Mouse (Mus musculus): Measurements from ENCODE around the gene Zfp729b.
A peak's percentile ranks its signal among the peaks of the same experiment; 100 is the strongest.

Zfp729b gene

DNA sequence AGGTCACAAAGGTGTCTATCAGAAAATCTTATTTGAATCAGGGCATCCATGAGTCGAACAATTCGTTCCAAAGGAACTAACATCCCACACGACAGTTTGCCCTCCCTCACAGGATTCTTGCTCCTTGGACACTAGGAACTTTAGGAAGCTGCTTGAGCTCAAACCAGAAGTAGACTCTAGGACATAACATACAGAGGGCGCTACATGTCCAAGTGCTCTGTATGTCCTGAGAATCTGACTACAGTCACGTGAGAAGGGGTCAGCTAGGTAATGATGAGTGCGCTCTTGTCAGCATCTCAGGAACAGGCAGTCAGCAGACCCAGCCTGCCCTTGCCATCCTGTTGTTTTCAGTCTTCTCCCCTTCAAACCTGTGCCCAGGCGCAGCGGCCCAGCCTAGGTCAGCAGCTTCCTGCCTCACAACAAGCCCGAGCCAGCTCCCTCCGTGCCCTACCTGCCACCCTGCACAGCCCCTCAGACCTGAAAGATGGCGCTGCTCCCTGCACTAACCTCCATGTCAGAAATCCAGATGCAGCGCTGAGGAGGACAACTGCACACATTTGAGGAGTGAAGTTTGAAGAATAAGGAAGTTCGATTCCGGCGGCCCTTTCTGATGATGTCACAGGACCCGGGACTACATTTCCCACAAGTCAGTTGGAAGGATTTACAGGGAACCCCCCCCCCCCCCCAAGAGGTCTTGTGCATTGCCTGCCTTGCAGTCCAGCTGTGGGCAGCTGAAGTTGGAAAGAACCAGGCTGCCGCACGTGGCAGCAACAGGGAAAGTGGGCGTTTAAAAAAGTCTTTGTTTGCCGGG, at the start of gene Zfp729b:
Gene Zfp729b, minus strand, starts transcription at position 642 of the 811 bp plus-strand sequence.
- peak; percentile 85 to 89 for DNase-seq (ENCODE audit: low spot score in 2 of 2)

DNA sequence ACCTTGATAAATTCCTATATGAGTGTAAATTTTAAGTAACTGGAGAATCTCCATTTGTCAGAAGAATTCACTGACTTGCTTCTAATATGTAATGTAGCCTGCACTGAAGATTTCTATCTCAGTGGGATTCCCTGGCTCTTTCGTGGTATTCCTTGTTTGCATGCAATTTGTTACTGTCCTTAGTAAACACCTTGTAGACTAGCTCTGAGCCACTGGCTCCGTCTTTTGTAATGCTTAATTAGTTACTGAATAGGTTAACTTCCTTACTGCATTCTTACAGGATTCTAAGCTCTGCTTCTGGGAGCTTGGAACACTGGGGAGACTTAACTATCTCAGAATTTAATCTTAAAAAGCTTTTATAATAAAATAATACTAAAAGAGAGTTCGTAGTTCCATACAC, 43.0 kb upstream of the Zfp729b start:
- DNase-seq (ENCODE audit: low spot score in 2 of 2): no peak

DNA sequence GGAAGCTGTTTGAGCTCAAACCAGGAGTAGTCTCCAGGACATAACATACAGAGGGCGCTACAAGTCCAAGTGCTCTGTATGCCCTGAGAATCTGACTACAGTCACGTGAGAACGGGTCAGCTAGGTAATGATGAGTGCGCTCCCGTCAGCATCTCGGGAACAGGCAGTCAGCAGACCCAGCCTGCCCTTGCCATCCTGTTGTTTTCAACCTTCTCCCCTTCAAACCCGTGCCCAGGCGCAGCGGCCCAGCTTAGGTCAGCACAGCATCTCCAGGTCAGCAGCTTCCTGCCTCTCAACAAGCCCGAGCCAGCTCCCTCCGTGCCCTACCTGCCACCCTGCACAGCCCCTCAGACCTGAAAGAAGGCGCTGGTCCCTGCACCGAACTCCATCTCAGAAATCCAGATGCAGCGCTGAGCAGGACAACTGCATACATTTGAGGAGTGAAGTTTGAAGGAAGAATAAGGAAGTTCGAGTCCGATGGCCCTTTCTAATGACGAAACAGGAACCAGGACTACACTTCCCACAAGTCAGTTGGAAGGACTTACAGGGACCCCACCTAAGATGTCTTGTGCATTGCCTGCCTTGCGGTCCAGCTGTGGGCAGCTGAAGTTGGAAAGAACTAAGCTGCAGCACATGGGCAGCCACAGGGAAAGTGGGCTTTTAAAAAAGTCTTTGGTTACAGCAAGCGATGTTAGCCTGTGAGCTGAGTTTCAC, 27.9 kb upstream of the Zfp729b start, which contains the start of the genes Gm49345 and Zfp729a:
Gene Gm49345, minus strand, starts transcription at position 476 of the 714 bp plus-strand sequence.
Gene Zfp729a, minus strand, starts transcription at position 498 of the 714 bp plus-strand sequence.
- peak; percentile 69 to 81 for DNase-seq (ENCODE audit: low spot score in 2 of 2)

DNA sequence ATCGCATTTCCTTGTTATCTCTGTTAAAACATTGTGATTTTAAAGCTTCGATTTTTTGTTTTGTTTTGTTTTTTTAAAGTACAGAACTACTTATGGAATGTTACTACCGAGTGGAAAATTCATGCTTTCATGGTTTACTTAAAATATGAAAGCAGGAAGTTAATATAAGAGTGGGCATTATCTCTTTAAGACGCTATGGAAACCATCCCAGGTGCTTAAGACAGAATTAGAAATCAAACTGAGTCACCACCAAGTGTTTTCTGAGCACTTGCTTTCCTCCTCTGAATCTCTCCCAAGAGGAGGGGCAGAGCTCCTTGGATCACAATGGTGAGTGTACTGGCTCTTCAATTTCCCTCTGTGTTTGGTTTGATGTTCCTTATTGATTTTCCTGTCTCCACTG, 601 bp upstream of the Zfp729b start:
- no peak for DNase-seq (ENCODE audit: low spot score in 2 of 2)

DNA sequence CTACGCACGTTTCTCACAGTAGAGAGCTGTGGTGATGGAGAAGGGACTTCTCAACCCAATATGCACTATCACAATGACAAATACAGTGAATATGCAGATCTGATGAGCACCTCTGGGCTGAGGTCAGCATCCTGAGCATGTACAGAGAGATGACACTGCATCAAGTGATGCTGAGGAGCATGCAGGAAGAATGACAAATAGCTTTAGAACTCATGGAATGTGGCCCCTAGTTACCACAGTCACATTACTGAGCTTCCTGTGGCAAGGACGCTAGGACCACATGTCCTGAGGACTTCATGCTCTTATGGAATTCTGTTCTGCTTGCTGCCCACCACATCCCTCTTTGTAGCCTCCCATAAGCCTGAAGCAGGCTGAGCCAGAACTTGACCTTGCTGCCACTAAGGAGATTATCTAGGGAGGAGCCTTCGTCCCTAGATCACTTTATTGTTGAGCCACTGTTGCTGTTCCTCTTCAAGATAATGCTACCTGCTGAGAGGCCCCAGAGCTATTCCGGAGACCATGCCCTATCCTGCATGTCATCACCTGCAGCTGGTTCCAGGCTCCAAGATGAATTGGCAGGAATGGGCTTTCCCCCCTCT, 36.8 kb downstream of the Zfp729b start:
- no peak for DNase-seq (ENCODE audit: low spot score in 2 of 2)

DNA sequence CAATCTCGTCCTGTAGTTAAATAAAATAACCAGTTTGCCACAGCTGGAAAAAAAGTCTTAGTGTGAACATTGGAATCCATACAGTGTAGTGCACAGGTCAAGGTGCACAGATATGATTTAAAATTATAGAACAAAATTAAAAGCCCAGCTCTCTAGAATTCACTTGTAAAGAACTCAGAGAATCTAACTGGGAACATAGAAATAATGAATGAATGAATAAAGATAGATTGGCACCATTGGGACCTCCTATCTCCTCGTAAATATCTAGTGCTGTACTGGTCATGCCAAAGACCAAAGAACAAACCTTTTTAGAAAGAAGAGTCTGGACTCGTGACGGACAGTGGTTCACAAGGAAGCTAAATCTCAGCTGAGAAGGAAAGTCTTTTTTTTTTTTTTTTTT, 55.8 kb downstream of the Zfp729b start, which contains the start of gene Zfp748:
Gene Zfp748, minus strand, starts transcription at position 101 of the 400 bp plus-strand sequence.
- no peak for DNase-seq (ENCODE audit: low spot score in 2 of 2)

DNA sequence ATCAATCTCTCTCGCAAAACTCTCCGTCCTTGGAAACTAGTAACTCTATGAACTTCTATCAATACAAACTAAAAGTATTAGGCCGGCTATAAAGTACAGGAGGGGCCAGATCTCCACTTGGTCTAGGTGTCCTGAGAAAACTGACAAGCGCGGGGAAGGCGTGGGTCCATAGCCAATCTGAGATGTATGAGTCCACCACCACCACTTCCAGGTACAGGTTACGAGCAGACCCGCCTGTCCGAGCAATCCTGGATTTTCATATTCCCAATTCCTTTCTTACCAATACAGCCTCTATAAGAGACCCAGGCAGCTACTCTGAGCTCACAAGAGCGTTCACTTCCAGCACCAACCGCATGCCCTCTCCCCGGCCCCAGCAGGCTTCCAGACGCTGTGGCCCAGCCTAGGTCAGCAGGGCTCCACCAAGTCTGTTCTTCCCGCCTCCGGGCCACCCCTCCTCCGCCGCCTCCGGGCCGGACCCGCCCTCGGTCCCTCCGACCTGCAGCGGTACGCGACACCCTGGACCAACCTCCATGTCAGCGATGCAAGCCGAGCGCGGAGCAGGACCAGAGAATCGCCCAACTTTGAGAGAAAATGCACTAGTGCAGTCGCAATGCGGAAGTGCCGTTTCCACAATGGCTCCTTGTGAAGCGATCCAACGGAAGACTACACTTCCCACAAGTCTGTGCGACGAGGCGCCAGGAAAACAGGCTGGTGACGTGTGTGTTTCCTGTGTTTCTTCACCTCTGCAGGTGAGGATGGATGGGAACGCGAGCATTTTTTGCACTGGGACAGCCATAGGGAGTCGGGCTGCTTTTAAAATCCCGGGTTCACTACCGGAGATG, 56.8 kb downstream of the Zfp729b start:
- DNase-seq (ENCODE audit: low spot score in 2 of 2): peak; percentile 69 to 82

DNA sequence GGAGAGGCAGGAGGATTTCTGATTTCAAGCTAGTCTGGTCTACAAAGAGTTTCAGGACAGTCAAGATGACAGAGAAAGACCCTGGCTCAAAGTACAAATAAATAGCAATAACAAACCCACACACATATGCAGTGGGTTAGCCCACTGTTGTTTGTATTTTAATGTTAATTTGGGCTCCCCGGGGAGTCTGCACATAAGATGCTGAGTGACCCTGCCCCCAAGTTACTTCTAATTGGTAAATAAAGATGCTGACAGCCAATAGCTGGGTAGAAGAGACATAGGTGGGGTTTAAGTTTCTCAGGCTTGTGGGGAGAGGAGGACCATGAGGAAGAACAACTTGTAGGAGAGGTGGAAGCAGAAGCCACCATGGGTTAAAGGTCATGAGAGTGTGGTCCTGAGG, 63.6 kb downstream of the Zfp729b start:
- DNase-seq (ENCODE audit: low spot score in 2 of 2): no peak

All from spleen, postnatal 4 days (tissue).